Mouse (Mus musculus) liver, postnatal 0 days (tissue): ENCODE results near the gene Mettl22.

Source experiments
- CTCF ChIP-seq: sonication (generic); IDR thresholded peaks from 2 replicates; pipeline ENCODE4 v1.5.1; 2016; ENCODE audit warnings: antibody characterized with exemption, low read depth
- EP300 ChIP-seq: IDR thresholded peaks from 2 replicates; pipeline ENCODE4 v1.6.1; 2016; ENCODE audit warnings: antibody characterized with exemption, low read depth, mild to moderate bottlenecking

DNA sequence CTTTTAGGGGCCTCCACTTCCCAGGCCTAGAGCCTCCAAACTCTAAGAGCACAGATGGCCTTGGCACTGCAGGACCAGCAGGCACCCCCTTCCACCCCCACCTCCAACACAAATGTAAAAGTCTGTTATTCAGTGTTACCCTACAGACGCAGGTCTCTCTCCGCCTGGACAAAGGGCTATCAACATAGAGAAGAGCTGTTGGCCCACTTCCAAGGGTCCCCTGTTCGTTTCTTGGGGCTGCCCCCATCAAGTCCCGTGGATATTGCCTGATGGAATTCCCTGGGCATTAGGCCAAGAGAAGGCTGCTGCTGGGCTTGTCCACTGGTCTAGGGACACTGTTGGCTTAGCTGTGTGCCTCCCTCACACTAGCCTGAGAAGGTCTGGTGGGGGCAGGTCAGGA is 43.6 kb downstream of the Mettl22 start:
- TF ChIP-seq CTCF, result no peak
- TF ChIP-seq EP300, result no peak
